Mouse (Mus musculus): ENCODE measurements around the gene Gpr135.

DNA sequence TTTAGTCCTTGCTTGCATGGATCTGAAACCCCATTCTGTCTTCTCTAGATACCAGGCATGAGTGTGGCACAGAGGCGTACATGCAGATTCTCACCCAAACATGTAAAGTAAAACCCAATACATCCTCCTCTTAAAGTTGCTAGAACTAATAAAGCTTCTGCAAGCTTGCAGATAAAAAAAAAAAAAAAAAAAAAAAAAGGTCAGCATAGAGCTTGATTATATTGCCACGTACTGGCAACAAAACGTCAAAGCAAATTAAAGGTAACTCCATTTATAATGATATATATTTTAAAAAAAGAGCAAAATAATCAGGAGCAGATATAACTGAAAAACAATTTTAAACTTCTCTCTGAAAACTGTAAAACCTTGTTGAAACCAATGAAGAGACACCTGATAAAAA lies 29.7 kb downstream of the Gpr135 start:
- no peak for TF ChIP-seq CTCF (IDR thresholded peaks at IDR 0.05; ENCODE audit: borderline replicate concordance, insufficient read depth, low read length)
- no peak for TF ChIP-seq POLR2A (IDR thresholded peaks at IDR 0.05; ENCODE audit: low read depth, low read length)

All from embryonic fibroblast, embryonic 13.5 days (primary cell).